Mouse (Mus musculus): ENCODE measurements around the gene Setd5. TPM values are rescaled to one million over a fixed set of nuclear protein-coding genes. Genes with fewer than 3 reads are reported as not detected.

Setd5 gene
- polyA plus RNA-seq, 2 experiments, result 11.8 to 14.1 TPM

DNA sequence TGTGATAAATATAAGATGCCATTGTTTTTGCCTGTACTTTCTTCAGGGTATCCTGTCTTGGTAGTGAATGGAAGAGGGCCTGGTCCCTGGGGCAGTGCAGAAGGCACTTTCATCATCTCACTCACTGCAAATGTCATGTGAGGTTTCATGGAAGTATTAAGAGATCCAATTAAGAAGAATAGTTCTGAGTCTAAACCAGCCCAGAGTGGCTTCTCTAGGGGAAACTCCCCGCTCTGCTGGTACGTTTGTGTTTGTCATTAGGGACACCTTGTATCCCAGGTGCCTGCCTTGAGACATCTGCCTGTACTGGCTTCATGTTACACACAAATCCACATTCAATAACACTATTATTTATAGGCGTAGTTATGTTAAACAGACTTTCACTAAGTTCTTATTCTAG, 32.2 kb downstream of the Setd5 start:
- no peaks in the 10 kb centered on the region for H3K27me3 ChIP-seq (ENCODE audit: control insufficient read depth, insufficient read depth, low read length)
- 84% methylated on average over 3 of the region's 3 CpGs for WGBS (ENCODE audit: insufficient replicate concordance)
- TF ChIP-seq CTCF (IDR thresholded peaks at IDR 0.05; ENCODE audit: low read depth) (no peak), EP300 (IDR thresholded peaks at IDR 0.05; ENCODE audit: low read depth) (no peak)
- H3K27ac ChIP-seq, result no peak overlapping the region
- ATAC-seq (ENCODE audit: insufficient read depth) (no peak), DNase-seq (ENCODE audit: low read depth in 3 of 3, low spot score in 3 of 3) (no peak)
- no peaks in the 10 kb centered on the region for H3K4me1 ChIP-seq (replicated peaks; ENCODE audit: control insufficient read depth in 2 of 2, insufficient read depth in 2 of 2, low read length in 1 of 2)
- no peak overlapping the region for H3K9ac ChIP-seq (replicated peaks)
- no peak overlapping the region for H3K4me2 ChIP-seq (ENCODE audit: low read depth)
- no peaks in the 10 kb centered on the region for H3K9me3 ChIP-seq (ENCODE audit: control insufficient read depth, low read length)
- peaks cover 55% of the 10 kb centered on the region for H3K36me3 ChIP-seq (replicated peaks; ENCODE audit: control insufficient read depth, insufficient read depth, low read depth)
- H3K4me3 ChIP-seq (ENCODE audit: insufficient read depth in 1 of 2, low read depth in 2 of 2, low read length in 2 of 2), result no peak overlapping the region

DNA sequence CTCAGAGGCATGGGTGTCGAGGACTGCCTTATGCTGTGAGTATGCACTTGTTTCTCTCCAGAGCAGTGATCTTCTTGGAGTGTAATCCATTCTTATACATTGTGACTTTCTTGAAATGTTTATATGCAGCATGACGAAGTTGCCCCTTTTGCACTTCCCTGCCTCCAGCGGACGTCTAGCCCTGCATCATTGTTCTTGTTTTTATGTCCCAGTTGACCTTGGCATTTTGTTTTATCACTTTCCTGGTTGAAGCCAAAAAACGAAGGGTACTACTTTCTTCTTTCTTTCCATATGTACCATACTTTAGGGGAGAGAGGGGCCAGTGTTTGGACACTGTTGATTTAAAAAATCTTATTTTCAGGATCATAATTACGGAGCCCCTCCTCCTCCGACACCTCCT, 32.8 kb downstream of the Setd5 start:
- H3K4me1 ChIP-seq (replicated peaks; ENCODE audit: control insufficient read depth in 2 of 2, insufficient read depth in 2 of 2, low read length in 1 of 2), result no peaks in the 10 kb centered on the region
- H3K9ac ChIP-seq (replicated peaks), result no peak overlapping the region
- H3K36me3 ChIP-seq (replicated peaks; ENCODE audit: control insufficient read depth, insufficient read depth, low read depth), result peaks cover 55% of the 10 kb centered on the region
- no peak overlapping the region for H3K27ac ChIP-seq
- H3K4me3 ChIP-seq (ENCODE audit: insufficient read depth in 1 of 2, low read depth in 2 of 2, low read length in 2 of 2), result no peak overlapping the region
- DNase-seq (ENCODE audit: low read depth in 3 of 3, low spot score in 3 of 3) (no peak), ATAC-seq (ENCODE audit: insufficient read depth) (no peak)
- 79% methylated on average over 7 of the region's 7 CpGs for WGBS (ENCODE audit: insufficient replicate concordance)
- no peak overlapping the region for H3K4me2 ChIP-seq (ENCODE audit: low read depth)
- no peaks in the 10 kb centered on the region for H3K27me3 ChIP-seq (ENCODE audit: control insufficient read depth, insufficient read depth, low read length)
- TF ChIP-seq CTCF (IDR thresholded peaks at IDR 0.05; ENCODE audit: low read depth), result no peak
- TF ChIP-seq EP300 (IDR thresholded peaks at IDR 0.05; ENCODE audit: low read depth), result no peak
- H3K9me3 ChIP-seq (ENCODE audit: control insufficient read depth, low read length), result no peaks in the 10 kb centered on the region

DNA sequence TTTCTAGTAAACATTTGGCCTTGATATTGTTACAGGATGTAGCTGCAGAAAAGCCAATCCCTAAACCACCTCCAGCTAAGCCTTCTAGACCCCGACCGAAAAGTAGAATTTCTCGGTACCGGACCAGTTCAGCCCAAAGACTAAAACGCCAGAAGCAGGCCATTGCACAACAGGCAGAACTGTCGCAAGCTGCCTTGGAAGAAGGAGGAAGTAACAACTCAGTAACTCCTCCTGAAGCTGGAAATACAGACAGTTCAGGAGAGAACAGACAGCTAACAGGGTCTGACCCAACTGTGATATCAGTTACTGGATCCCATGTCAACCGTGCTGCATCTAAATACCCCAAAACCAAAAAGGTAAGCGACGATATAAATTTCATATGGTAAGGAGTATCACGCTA, 43.6 kb downstream of the Setd5 start:
- H3K4me2 ChIP-seq (ENCODE audit: low read depth), result no peak overlapping the region
- no peak overlapping the region for H3K9ac ChIP-seq (replicated peaks)
- no peak overlapping the region for H3K27ac ChIP-seq
- ATAC-seq (ENCODE audit: insufficient read depth) (no peak), DNase-seq (ENCODE audit: low read depth in 3 of 3, low spot score in 3 of 3) (no peak)
- no peaks in the 10 kb centered on the region for H3K27me3 ChIP-seq (ENCODE audit: control insufficient read depth, insufficient read depth, low read length)
- no peak for TF ChIP-seq EP300 (IDR thresholded peaks at IDR 0.05; ENCODE audit: low read depth)
- TF ChIP-seq CTCF (IDR thresholded peaks at IDR 0.05; ENCODE audit: low read depth), result no peak
- 82% methylated on average over 10 of the region's 10 CpGs for WGBS (ENCODE audit: insufficient replicate concordance)
- H3K4me1 ChIP-seq (replicated peaks; ENCODE audit: control insufficient read depth in 2 of 2, insufficient read depth in 2 of 2, low read length in 1 of 2), result no peaks in the 10 kb centered on the region
- peaks cover 50% of the 10 kb centered on the region for H3K36me3 ChIP-seq (replicated peaks; ENCODE audit: control insufficient read depth, insufficient read depth, low read depth)
- no peaks in the 10 kb centered on the region for H3K9me3 ChIP-seq (ENCODE audit: control insufficient read depth, low read length)
- no peak overlapping the region for H3K4me3 ChIP-seq (ENCODE audit: insufficient read depth in 1 of 2, low read depth in 2 of 2, low read length in 2 of 2)

DNA sequence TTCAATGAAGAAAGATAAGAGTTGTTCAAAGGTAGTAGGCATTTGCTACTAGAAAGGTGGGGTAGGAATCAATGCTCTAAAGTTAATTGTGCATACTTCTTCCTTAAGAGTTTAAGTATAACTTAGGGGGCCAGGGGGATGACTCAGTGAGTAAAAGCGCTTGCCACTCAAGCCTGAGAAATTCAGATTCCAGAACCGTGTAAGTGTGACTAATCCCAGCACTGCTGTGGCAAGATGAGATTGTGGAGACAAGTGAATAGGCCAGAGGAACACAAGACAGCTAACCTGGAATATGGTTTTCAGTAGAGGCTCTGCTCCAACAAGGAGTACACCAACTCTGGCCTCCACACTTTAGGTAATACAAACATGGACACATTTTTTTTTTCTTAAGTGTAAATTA, 56.2 kb downstream of the Setd5 start:
- Histone ChIP-seq H3K27ac (no peak overlapping the region), H3K27me3 (ENCODE audit: control insufficient read depth, insufficient read depth, low read length) (no peaks in the 10 kb centered on the region), H3K9ac (replicated peaks) (no peak overlapping the region), H3K4me3 (ENCODE audit: insufficient read depth in 1 of 2, low read depth in 2 of 2, low read length in 2 of 2) (no peak overlapping the region), H3K4me1 (replicated peaks; ENCODE audit: control insufficient read depth in 2 of 2, insufficient read depth in 2 of 2, low read length in 1 of 2) (no peaks in the 10 kb centered on the region), H3K36me3 (replicated peaks; ENCODE audit: control insufficient read depth, insufficient read depth, low read depth) (peaks cover 30% of the 10 kb centered on the region), H3K9me3 (ENCODE audit: control insufficient read depth, low read length) (no peaks in the 10 kb centered on the region), H3K4me2 (ENCODE audit: low read depth) (no peak overlapping the region)
- no peak for TF ChIP-seq CTCF (IDR thresholded peaks at IDR 0.05; ENCODE audit: low read depth)
- no peak for TF ChIP-seq EP300 (IDR thresholded peaks at IDR 0.05; ENCODE audit: low read depth)
- ATAC-seq (ENCODE audit: insufficient read depth) (no peak), DNase-seq (ENCODE audit: low read depth in 3 of 3, low spot score in 3 of 3) (no peak)
- 75% methylated on average over 2 of the region's 2 CpGs for WGBS (ENCODE audit: insufficient replicate concordance)

DNA sequence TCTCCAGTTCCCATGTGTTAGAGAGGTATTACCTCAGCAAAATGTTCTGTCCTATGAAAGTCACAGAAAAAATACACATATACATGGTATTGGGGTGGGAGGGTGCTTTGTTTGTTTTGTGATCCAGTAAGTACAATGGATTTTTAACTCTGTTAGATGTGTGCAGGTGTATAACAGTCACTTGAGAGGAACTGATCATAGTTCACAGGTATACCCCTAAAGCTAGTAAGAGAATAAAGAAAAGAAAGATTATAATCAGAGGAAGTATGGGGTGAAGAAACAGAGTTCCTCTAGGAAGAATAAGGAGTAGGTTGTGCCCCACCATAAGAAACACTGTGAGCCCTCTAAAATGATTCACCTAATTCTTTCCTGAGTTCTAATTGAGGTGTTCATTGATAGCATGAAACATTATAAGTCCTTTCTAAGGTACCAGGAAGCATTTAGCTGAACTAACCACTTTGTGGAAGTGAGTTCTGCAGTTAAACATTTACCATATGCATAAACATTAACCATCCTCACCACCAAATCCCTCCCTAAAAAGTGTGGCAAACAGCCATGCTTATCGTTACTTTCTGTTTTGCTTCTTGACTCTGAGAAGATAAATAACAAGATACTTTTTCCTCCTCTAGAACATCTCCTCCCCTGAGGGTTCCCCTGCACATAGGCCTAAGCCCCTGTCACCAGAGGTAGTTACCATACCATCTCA, 64.4 kb downstream of the Setd5 start:
- no peaks in the 10 kb centered on the region for H3K4me1 ChIP-seq (replicated peaks; ENCODE audit: control insufficient read depth in 2 of 2, insufficient read depth in 2 of 2, low read length in 1 of 2)
- no peak overlapping the region for H3K27ac ChIP-seq
- TF ChIP-seq CTCF (IDR thresholded peaks at IDR 0.05; ENCODE audit: low read depth) (no peak), EP300 (IDR thresholded peaks at IDR 0.05; ENCODE audit: low read depth) (no peak)
- H3K4me2 ChIP-seq (ENCODE audit: low read depth), result peak overlapping the region; percentile 35
- DNase-seq (ENCODE audit: low read depth in 3 of 3, low spot score in 3 of 3) (no peak), ATAC-seq (ENCODE audit: insufficient read depth) (no peak)
- WGBS (ENCODE audit: insufficient replicate concordance), result 60% methylated on average over 1 of the region's 1 CpGs
- no peaks in the 10 kb centered on the region for H3K27me3 ChIP-seq (ENCODE audit: control insufficient read depth, insufficient read depth, low read length)
- H3K9me3 ChIP-seq (ENCODE audit: control insufficient read depth, low read length), result no peaks in the 10 kb centered on the region
- H3K4me3 ChIP-seq (ENCODE audit: insufficient read depth in 1 of 2, low read depth in 2 of 2, low read length in 2 of 2), result no peak overlapping the region
- H3K9ac ChIP-seq (replicated peaks), result no peak overlapping the region
- H3K36me3 ChIP-seq (replicated peaks; ENCODE audit: control insufficient read depth, insufficient read depth, low read depth), result peaks cover 44% of the 10 kb centered on the region

Measured in liver, embryonic 14.5 days (tissue).